Mouse (Mus musculus) right cerebral cortex, postnatal 25 days (tissue): ENCODE results near the gene Zfp831.

Experiments used
- DNase-seq: peaks from one replicate; pipeline ENCODE4 v3.0.0; 2022

The Zfp831 gene

GRCm38 (mm10) chr2:174747182-174747581 is 103.8 kb downstream of the Zfp831 start:
- DNase-seq, result no peak

- no peak for DNase-seq
Measured at GRCm38 (mm10) chr2:174748381-174748780, 105.0 kb downstream of the Zfp831 start.

- no peak for DNase-seq
Measured at GRCm38 (mm10) chr2:174753197-174753596, 109.9 kb downstream of the Zfp831 start.

DNA sequence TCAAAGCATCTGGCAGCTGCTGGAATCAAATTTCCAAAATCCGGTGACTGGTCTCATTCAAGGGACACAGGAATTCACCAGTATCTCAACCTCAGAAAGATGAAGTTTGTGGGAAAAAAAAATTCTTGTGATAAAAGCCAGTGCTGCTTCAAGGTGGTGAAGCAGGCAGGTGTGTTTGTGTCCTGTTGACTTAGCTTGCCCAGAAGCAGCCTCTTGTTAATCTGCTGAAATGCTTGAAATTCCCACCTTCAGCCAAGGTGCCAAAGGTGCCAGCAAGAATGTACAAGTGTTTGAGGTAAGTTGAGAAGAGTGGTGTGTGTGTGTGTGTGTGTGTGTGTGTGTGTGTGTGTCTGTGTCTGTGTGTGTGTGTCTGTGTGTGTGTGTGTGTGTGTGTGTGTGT is 110.9 kb downstream of the Zfp831 start:
- no peak for DNase-seq

- no peak for DNase-seq
Measured at GRCm38 (mm10) chr2:174759189-174759588, 115.9 kb downstream of the Zfp831 start.
